Mouse (Mus musculus) lung, embryonic 15.5 days (tissue): ENCODE measurements around the gene Mrps2. TPM values are rescaled to one million over a fixed set of nuclear protein-coding genes. Genes with fewer than 3 reads are reported as not detected.

Source experiments
- ATAC-seq: fragments of 200-750 bp; cut with Nextera tagmentation; 2 replicates; pipeline ENCODE4 v1.8.0; 2017; ENCODE audit warnings: moderate number of reproducible peaks, borderline replicate concordance; ENCODE audit not compliant: low FRiP score, low TSS enrichment; ENCODE audit errors: extremely low read depth
- H3K27ac ChIP-seq: fragments of 300-500 bp; sonication (generic); 2 replicates; pipeline ENCODE4 v1.5.1; 2015; ENCODE audit warnings: moderate library complexity, mild to moderate bottlenecking, inconsistent platforms
- H3K27me3 ChIP-seq: fragments of 300-500 bp; sonication (generic); 2 replicates; pipeline ENCODE4 v1.6.1; 2015; ENCODE audit warnings: inconsistent platforms
- H3K36me3 ChIP-seq: fragments of 300-500 bp; sonication (generic); 2 replicates; pipeline ENCODE4 v1.6.1; 2015; ENCODE audit warnings: inconsistent platforms
- H3K4me1 ChIP-seq: fragments of 300-500 bp; sonication (generic); 2 replicates; pipeline ENCODE4 v1.6.1; 2015; ENCODE audit warnings: inconsistent platforms
- H3K4me2 ChIP-seq: fragments of 300-500 bp; sonication (generic); 2 replicates; pipeline ENCODE4 v1.6.1; 2015; ENCODE audit warnings: inconsistent platforms, mild to moderate bottlenecking, moderate library complexity
- H3K4me3 ChIP-seq: fragments of 300-500 bp; sonication (generic); 2 replicates; pipeline ENCODE4 v1.5.1; 2015; ENCODE audit warnings: mild to moderate bottlenecking, inconsistent platforms
- H3K9ac ChIP-seq: fragments of 300-500 bp; sonication (generic); 2 replicates; pipeline ENCODE4 v1.6.1; 2015; ENCODE audit warnings: inconsistent platforms
- H3K9me3 ChIP-seq: fragments of 300-500 bp; sonication (generic); 2 replicates; pipeline ENCODE4 v1.6.1; 2016; ENCODE audit warnings: inconsistent platforms
- WGBS: fragments of 180-500 bp; shearing (Covaris S2); methylation state at CpG from one replicate; pipeline ENCODE4 v1.1.7; 2015; 5-methylcytosine and 5-hydroxymethylcytosine counted together
- polyA plus RNA-seq: library from polyadenylated mRNA; unstranded; fragments of >200 nt; fragmentation: Nextera tagmentation; extraction: Ambion mirVana; gene quantifications from 2 replicates; pipeline ENCODE4 v1.2.1, GENCODE M21; 2015

The Mrps2 gene
- polyA plus RNA-seq, 1 experiment from 2014 or later: 53.0 TPM

DNA sequence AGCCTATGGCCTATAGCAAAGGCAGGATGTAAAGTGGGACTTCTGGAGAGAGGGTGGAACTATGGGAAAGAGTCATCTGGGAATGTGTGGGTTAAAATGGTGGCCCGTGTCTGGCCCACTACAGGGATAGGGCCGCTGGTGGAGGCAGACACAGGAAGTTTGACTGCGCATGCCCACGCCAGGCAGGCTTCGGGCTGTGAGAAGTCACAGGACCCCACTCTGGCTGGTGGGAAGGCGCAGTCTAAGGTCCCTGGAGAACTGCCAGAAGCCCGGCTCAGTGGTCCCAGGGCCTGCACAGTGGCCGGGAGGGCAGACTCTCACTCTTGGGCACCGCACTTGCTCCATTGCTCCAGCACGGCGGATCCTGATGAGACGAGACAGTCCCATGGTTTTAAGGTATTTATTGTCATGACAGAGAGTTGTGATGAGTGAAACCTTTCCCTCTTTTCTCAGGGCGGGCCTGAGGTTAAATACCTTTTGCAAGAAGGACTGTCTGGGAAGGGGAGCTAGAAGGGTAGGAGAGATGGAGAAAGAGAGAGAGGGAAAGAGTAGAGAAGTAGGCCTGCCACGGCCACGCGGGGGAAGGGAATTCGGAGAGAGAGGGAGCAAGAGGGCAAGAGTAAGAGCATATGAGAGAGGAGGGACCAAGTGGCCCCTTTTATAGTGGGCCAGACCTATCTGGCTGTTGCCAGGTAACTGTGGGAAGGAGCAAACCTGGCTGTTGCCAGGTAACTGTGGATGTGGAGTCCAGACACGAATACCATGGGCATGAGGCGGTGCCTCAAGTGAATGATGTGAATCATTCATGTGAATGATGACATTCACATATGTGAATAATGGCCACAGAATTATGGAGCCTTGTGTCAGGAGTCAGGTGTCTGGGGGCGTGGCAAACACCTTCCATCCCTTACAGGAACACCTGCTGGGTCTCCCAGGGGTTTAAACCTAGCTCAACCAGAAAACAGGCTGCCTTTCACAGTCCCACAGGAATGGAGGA is 11.6 kb downstream of the Mrps2 start:
- 63% methylated on average over 20 of the region's 20 CpGs for WGBS
- no peaks in the 10 kb centered on the region for H3K9me3 ChIP-seq
- no peaks in the 10 kb centered on the region for H3K4me1 ChIP-seq
- H3K27ac ChIP-seq: no peak overlapping the region
- H3K4me3 ChIP-seq: no peak overlapping the region
- H3K4me2 ChIP-seq: no peak overlapping the region
- no peak overlapping the region for H3K9ac ChIP-seq
- H3K36me3 ChIP-seq: no peaks in the 10 kb centered on the region
- ATAC-seq: no peak
- no peaks in the 10 kb centered on the region for H3K27me3 ChIP-seq

GRCm38 (mm10) chr2:28483861-28484260 is 16.0 kb downstream of the Mrps2 start:
- Histone ChIP-seq H3K9me3 (no peaks in the 10 kb centered on the region), H3K4me3 (no peak overlapping the region), H3K27ac (no peak overlapping the region), H3K36me3 (no peaks in the 10 kb centered on the region), H3K4me1 (no peaks in the 10 kb centered on the region), H3K9ac (no peak overlapping the region), H3K4me2 (no peak overlapping the region), H3K27me3 (no peaks in the 10 kb centered on the region)
- no peak for ATAC-seq
- 61% methylated on average over 2 of the region's 2 CpGs for WGBS

GRCm38 (mm10) chr2:28494521-28494920 is 26.7 kb downstream of the Mrps2 start:
- Histone ChIP-seq H3K36me3 (no peaks in the 10 kb centered on the region), H3K9me3 (no peaks in the 10 kb centered on the region), H3K4me1 (peaks cover 18% of the 10 kb centered on the region), H3K4me2 (no peak overlapping the region), H3K4me3 (no peak overlapping the region), H3K9ac (no peak overlapping the region), H3K27me3 (no peaks in the 10 kb centered on the region), H3K27ac (no peak overlapping the region)
- 73% methylated on average over 2 of the region's 2 CpGs for WGBS
- no peak for ATAC-seq

DNA sequence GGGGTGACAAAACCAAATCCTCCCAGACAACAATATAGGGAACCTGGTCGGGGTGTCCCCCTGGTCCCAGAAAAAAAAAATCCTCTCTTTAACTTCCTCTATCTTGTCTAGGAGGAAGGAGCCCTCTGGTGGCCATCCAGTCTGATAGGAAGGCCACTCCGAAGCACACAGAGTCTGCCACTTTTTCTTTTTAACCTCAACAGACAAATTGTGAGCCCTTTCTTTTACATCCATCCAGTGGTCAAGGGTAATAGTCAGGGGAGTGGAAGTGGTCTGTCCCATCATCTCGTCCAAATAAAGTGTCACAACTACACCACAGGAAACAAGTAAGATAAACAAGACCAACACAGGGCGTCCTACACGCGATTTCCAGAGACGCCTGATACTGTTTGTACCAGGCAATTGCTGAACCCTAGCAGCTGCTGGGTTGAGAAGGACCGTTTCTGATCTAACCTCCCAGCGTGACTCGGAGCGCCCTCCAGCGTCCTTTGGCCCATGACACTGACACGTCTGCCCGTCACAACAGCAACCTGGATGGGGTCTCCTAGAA is 27.4 kb downstream of the Mrps2 start:
- Histone ChIP-seq H3K27ac (no peak overlapping the region), H3K4me1 (peaks cover 18% of the 10 kb centered on the region), H3K9me3 (no peaks in the 10 kb centered on the region), H3K9ac (no peak overlapping the region), H3K4me2 (no peak overlapping the region), H3K4me3 (no peak overlapping the region), H3K27me3 (no peaks in the 10 kb centered on the region), H3K36me3 (no peaks in the 10 kb centered on the region)
- WGBS: 62% methylated on average over 14 of the region's 14 CpGs
- ATAC-seq: no peak

DNA sequence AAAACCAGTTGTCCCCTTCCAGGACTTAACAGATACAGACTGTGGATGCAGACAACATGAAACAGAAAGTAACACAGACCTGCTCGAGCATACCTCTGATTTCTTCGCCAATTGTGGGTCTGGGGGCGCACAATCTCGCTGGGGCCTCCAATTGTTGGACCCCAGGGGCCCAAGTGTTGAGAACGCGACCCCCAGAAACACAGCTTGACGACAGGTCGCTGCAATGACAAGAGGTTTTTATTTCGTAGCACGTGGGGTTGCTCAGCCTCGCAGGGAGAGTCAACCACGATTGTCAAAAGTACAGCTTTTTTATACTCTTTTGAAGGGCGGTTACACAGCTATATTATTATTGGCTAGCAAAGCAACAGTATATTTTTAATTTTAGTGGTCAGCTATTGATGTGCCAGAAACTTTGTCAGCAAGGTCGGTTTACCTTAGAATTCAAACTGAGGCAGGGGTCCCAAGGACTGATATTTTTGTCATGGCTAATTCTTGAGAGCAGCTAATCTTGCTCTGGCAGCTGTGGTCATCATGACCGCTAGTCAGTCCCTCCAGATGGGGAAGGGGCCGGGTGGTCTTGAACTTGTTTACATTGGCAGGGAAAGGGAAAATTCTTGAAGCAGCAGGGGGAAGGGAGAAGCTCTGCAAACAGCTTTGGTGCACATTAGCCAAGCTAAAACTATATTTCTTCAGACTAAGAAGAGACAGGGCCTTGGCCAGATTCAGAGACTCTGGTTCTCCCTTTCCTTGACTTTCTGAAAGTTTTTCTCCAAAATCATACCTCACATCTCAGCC is 28.1 kb downstream of the Mrps2 start:
- Histone ChIP-seq H3K9me3 (no peaks in the 10 kb centered on the region), H3K4me3 (no peak overlapping the region), H3K27me3 (no peaks in the 10 kb centered on the region), H3K9ac (no peak overlapping the region), H3K36me3 (no peaks in the 10 kb centered on the region), H3K27ac (peak overlapping the region; percentile 59; the same call in 1 of the 2 replicates), H3K4me1 (peaks cover 18% of the 10 kb centered on the region), H3K4me2 (no peak overlapping the region)
- 66% methylated on average over 16 of the region's 16 CpGs for WGBS
- no peak for ATAC-seq

GRCm38 (mm10) chr2:28496671-28497070 is 28.8 kb downstream of the Mrps2 start, which contains the start of gene Gbgt1:
Gene Gbgt1 (plus strand): TSS chr2:28496891.
- Histone ChIP-seq H3K36me3 (no peaks in the 10 kb centered on the region), H3K9ac (no peak within 1 kb of the TSS), H3K4me3 (no peak within 1 kb of the TSS), H3K4me2 (peak within 1 kb of the TSS; percentile 16; the same call in 1 of the 2 replicates), H3K27me3 (no peaks in the 10 kb centered on the region), H3K27ac (peak within 1 kb of the TSS; percentile 59; the same call in 1 of the 2 replicates), H3K9me3 (no peaks in the 10 kb centered on the region), H3K4me1 (peaks cover 18% of the 10 kb centered on the region)
- peak; percentile 35; the same call in 1 of the 2 replicates for ATAC-seq
- 71% methylated on average over 5 of the region's 5 CpGs for WGBS

DNA sequence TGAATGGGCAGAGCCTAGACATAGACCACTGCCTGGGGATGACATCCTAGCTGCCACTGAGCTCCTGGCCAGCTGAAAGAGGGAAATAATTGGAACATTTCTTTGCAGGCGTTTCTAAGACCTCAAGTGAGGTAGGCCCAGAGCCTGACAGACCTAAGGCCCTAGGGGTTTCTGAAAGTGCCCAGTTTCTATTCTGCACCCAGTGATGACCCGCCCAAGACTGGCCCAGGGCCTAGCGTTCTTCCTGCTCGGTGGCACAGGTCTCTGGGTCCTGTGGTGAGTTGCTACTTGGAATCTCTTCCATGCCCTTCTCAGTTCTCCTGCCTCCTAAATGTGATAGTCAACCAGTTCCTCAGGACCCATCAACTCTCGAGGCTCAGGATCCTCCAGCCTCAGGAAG is 29.7 kb downstream of the Mrps2 start:
- Histone ChIP-seq H3K4me1 (peaks cover 18% of the 10 kb centered on the region), H3K9me3 (no peaks in the 10 kb centered on the region), H3K4me2 (peak overlapping the region; percentile 16; the same call in 1 of the 2 replicates), H3K9ac (no peak overlapping the region), H3K27ac (no peak overlapping the region), H3K36me3 (no peaks in the 10 kb centered on the region), H3K27me3 (no peaks in the 10 kb centered on the region), H3K4me3 (no peak overlapping the region)
- 83% methylated on average over 5 of the region's 5 CpGs for WGBS
- ATAC-seq: no peak

DNA sequence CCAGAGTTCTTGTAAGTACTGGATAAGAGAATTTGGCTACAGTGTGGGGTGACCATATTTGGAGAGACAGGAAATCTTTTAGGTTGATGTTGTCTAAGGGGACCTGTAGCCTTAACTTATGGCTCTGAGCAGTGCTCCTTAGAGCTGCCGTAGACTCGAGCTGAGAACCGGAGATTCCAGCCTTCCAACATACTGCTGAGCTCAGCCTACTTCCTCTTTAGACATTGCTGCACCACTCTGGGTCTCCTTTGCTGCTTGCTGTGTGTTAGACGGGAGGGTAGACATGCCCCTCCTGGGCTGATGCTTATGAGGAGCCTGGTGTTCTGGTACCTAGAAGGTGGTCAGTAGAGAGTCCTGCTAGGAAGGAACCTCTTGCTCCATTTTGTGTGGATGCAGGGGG is 30.6 kb downstream of the Mrps2 start:
- 77% methylated on average over 4 of the region's 4 CpGs for WGBS
- Histone ChIP-seq H3K9ac (no peak overlapping the region), H3K36me3 (no peaks in the 10 kb centered on the region), H3K4me1 (peaks cover 18% of the 10 kb centered on the region), H3K4me2 (no peak overlapping the region), H3K27me3 (no peaks in the 10 kb centered on the region), H3K9me3 (no peaks in the 10 kb centered on the region), H3K4me3 (no peak overlapping the region), H3K27ac (no peak overlapping the region)
- ATAC-seq: no peak

DNA sequence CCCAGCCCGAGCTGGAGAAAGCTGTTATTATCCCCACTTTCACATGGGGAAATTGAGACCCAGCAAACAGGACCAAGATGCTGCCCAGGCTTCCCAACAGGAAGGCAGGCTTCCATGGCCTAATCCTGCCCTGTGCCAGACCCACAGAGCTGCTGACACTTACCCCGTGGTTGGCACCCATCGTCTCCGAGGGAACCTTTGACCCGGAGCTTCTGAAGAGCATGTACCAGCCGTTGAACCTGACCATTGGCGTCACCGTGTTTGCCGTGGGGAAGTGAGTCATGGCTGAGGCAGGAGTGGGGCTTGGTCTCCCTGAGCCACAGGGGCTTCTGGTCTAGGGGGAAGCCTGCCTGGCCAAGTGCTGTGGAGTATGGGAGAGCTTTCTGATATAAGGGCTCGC is 35.1 kb downstream of the Mrps2 start:
- no peak for ATAC-seq
- no peaks in the 10 kb centered on the region for H3K9me3 ChIP-seq
- no peak overlapping the region for H3K27ac ChIP-seq
- H3K4me3 ChIP-seq: no peak overlapping the region
- 73% methylated on average over 10 of the region's 10 CpGs for WGBS
- no peaks in the 10 kb centered on the region for H3K36me3 ChIP-seq
- H3K4me2 ChIP-seq: no peak overlapping the region
- H3K9ac ChIP-seq: no peak overlapping the region
- H3K27me3 ChIP-seq: no peaks in the 10 kb centered on the region
- H3K4me1 ChIP-seq: no peaks in the 10 kb centered on the region

DNA sequence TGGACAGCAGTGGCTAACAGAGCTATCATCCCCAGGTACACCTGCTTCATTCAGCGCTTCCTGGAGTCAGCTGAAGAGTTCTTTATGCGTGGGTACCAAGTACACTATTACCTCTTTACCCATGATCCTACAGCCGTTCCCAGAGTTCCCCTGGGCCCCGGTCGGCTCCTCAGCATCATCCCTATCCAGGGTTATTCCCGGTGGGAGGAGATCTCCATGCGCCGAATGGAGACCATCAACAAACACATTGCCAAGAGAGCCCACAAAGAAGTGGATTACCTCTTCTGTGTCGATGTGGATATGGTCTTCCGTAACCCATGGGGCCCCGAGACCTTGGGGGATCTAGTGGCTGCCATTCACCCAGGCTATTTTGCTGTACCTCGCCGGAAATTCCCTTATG is 36.8 kb downstream of the Mrps2 start:
- Histone ChIP-seq H3K27me3 (no peaks in the 10 kb centered on the region), H3K4me2 (no peak overlapping the region), H3K27ac (no peak overlapping the region), H3K4me1 (no peaks in the 10 kb centered on the region), H3K9ac (no peak overlapping the region), H3K36me3 (no peaks in the 10 kb centered on the region), H3K4me3 (no peak overlapping the region), H3K9me3 (no peaks in the 10 kb centered on the region)
- ATAC-seq: no peak
- 88% methylated on average over 13 of the region's 13 CpGs for WGBS

DNA sequence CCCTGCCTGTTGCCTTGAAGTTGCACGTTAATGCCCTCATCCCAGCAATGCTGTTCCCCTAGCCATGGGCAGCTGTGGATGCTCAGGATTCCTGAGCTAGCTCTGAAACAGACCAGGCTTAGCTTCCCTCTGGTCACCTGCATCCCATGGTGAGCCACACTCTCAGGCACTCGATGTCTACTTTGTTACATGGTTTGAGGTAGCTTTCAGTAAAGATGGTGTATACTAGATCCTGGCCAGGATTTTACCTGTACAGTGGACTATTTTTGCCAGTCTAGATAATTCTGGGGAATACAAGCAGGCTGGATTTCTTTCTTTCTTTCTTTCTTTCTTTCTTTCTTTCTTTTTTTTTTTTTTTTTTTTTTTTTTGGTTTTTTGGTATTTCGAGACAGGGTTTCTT is 37.9 kb downstream of the Mrps2 start, which contains the start of gene Gm10134:
Gene Gm10134 (plus strand): TSS at position 301 of the 400 bp plus-strand sequence.
- no peak for ATAC-seq
- no peak within 1 kb of the TSS for H3K4me2 ChIP-seq
- H3K9ac ChIP-seq: no peak within 1 kb of the TSS

More for the DNA sequence above, 37.9 kb downstream of the Mrps2 start, which contains the start of gene Gm10134:
- 67% methylated on average over 3 of the region's 3 CpGs for WGBS
- H3K4me1 ChIP-seq: no peaks in the 10 kb centered on the region
- no peak within 1 kb of the TSS for H3K4me3 ChIP-seq
- no peak within 1 kb of the TSS for H3K27ac ChIP-seq
- H3K9me3 ChIP-seq: no peaks in the 10 kb centered on the region
- H3K27me3 ChIP-seq: 0 out of 2 replicates have a peak, but pooled peaks cover 5% of the 10 kb centered on the region
- no peaks in the 10 kb centered on the region for H3K36me3 ChIP-seq
